Mouse (Mus musculus) erythroblast, embryonic 14.5 days (primary cell): ENCODE data around the gene Pdcd2l.

Experiments used
- GATA1 ChIP-seq: IDR thresholded peaks from 2 replicates; pipeline ENCODE4 v1.6.1; 2012; ENCODE audit warnings: low read length, inconsistent platforms, mixed read lengths
- TAL1 ChIP-seq: IDR thresholded peaks from 3 replicates; pipeline ENCODE4 v1.6.1; 2012; ENCODE audit warnings: low read length, inconsistent platforms, mixed read lengths

GRCm38 (mm10) chr7:34218496-34218895 is 22.0 kb upstream of the Pdcd2l start:
- no peak for TF ChIP-seq TAL1
- no peak for TF ChIP-seq GATA1
